Comparison of ENCODE assay signal across 9 mouse cellular contexts in genomic region chr7:116336226-116336625, GRCm38 (mm10). TPM values are rescaled to one million over a fixed set of nuclear protein-coding genes. Genes with fewer than 3 reads are reported as not detected.
A peak's percentile ranks its signal among the peaks of the same experiment; 100 is the strongest.
DNase-seq lines count a peak whose midpoint lies in the region; ATAC-seq and TF ChIP-seq lines count a peak whose summit lies in the region.
"Had no signal": no experiment of that assay in that cellular context is flagged by ENCODE, and none has a peak within 500 bp of the region (broad histone marks: within the 10 kb centered on the region; RNA-seq: fewer than 3 reads in every experiment).

No protein-coding gene starts in this region.

- 73% methylated on average over 1 of the region's 1 CpGs for WGBS in hindbrain, embryonic 14.5 days
- 83% methylated on average over 1 of the region's 1 CpGs for WGBS in hindbrain, embryonic 16.5 days
- WGBS in heart, postnatal 0 days, result 67% methylated on average over 1 of the region's 1 CpGs

- H3K4me3 ChIP-seq in hindbrain, embryonic 14.5 days (replicated peaks; ENCODE audit: low read length), result no peak overlapping the region
- H3K4me3 ChIP-seq in hindbrain, embryonic 16.5 days (ENCODE audit: low read length), result no peak overlapping the region
- H3K4me3 ChIP-seq in heart, postnatal 0 days (ENCODE audit: low read depth, low read length), result no peak overlapping the region
- H3K4me3 ChIP-seq in left cerebral cortex, adult 2 months, result no peak overlapping the region
- H3K4me3 ChIP-seq: midbrain, embryonic 12.5 days had no signal

- no peaks in the 10 kb centered on the region for H3K9me3 ChIP-seq in hindbrain, embryonic 14.5 days (ENCODE audit: control insufficient read depth, low read length)
- no peaks in the 10 kb centered on the region for H3K9me3 ChIP-seq in hindbrain, embryonic 16.5 days (ENCODE audit: control insufficient read depth, low read length)
- H3K9me3 ChIP-seq in heart, postnatal 0 days (replicated peaks; ENCODE audit: control insufficient read depth, low read length), result no peaks in the 10 kb centered on the region
- H3K9me3 ChIP-seq: midbrain, embryonic 12.5 days had no signal

- no peak overlapping the region for H3K27ac ChIP-seq in hindbrain, embryonic 14.5 days
- no peak overlapping the region for H3K27ac ChIP-seq in hindbrain, embryonic 16.5 days (ENCODE audit: low read depth, low read length)
- no peak overlapping the region for H3K27ac ChIP-seq in heart, postnatal 0 days (ENCODE audit: low read depth)
- H3K27ac ChIP-seq in left cerebral cortex, adult 2 months, result no peak overlapping the region
- H3K27ac ChIP-seq: midbrain, embryonic 12.5 days had no signal

- ATAC-seq in hindbrain, embryonic 14.5 days (ENCODE audit: low FRiP score), result no peak
- ATAC-seq in hindbrain, embryonic 16.5 days, result no peak
- peak; percentile 65 for ATAC-seq in common myeloid progenitor, adult 5-6 weeks (replicated peaks; ENCODE audit: low read depth, poor library complexity, severe bottlenecking)
- ATAC-seq in heart, postnatal 0 days (ENCODE audit: insufficient read depth, low read depth), result no peak

- TF ChIP-seq CTCF in heart, postnatal 0 days (IDR thresholded peaks at IDR 0.05; ENCODE audit: low read depth), result peak; percentile 49
- peak; percentile 67 for TF ChIP-seq CTCF in left cerebral cortex, adult 2 months (IDR thresholded peaks at IDR 0.05)

- H3K36me3 ChIP-seq in hindbrain, embryonic 14.5 days (replicated peaks; ENCODE audit: control insufficient read depth, insufficient read depth), result peaks cover 40% of the 10 kb centered on the region
- peaks cover 11% of the 10 kb centered on the region; the same call in 1 of the 2 replicates for H3K36me3 ChIP-seq in hindbrain, embryonic 16.5 days (ENCODE audit: control insufficient read depth, insufficient read depth, low read length)
- peaks cover 30% of the 10 kb centered on the region for H3K36me3 ChIP-seq in heart, postnatal 0 days (replicated peaks; ENCODE audit: control insufficient read depth, insufficient read depth, low read length)
- H3K36me3 ChIP-seq in splenic B cell, adult 2 months (ENCODE audit: control insufficient read depth, insufficient read depth, low read length, poor library complexity, severe bottlenecking), result 0 out of 2 replicates have a peak, but pooled peaks cover 5% of the 10 kb centered on the region

- intact Hi-C loops in left cerebral cortex, adult 2 months (cut with DNase I), result loop anchor here (5.0 kb wide), 2 partner anchors 106 to 271 kb away; partner anchors contain the start of gene Pik3c2a

- peaks cover 10% of the 10 kb centered on the region for H3K4me1 ChIP-seq in hindbrain, embryonic 14.5 days (replicated peaks; ENCODE audit: control insufficient read depth, insufficient read depth, low read length)
- H3K4me1 ChIP-seq in hindbrain, embryonic 16.5 days (ENCODE audit: control insufficient read depth, insufficient read depth, low read depth, low read length), result peaks cover 10% of the 10 kb centered on the region
- peaks cover 8% of the 10 kb centered on the region; the same call in 1 of the 2 replicates for H3K4me1 ChIP-seq in heart, postnatal 0 days (ENCODE audit: control insufficient read depth, insufficient read depth)

- no peak for TF ChIP-seq EP300 in heart, postnatal 0 days (IDR thresholded peaks at IDR 0.05; ENCODE audit: low read depth)

- peak; percentile 59 for DNase-seq in hindbrain, embryonic 14.5 days (ENCODE audit: low spot score)
- DNase-seq in R1 (ENCODE audit: low read depth, low spot score), result peak; percentile 71
- DNase-seq in heart, postnatal 0 days (ENCODE audit: low spot score), result peak; percentile 65
- peak; percentile 15 to 37 for DNase-seq in left cerebral cortex, adult 2 months (ENCODE audit: extremely low spot score in 1 of 2, low spot score in 2 of 2)
- DNase-seq in mesoderm, embryonic 11.5 days (ENCODE audit: low read depth, low spot score), result peak; percentile 48
- DNase-seq in splenic B cell, adult 2 months (ENCODE audit: low read depth, low spot score), result peak; percentile 75

- H3K27me3 ChIP-seq in hindbrain, embryonic 14.5 days (ENCODE audit: control insufficient read depth, insufficient read depth, low read length), result no peaks in the 10 kb centered on the region
- H3K27me3 ChIP-seq in hindbrain, embryonic 16.5 days (replicated peaks; ENCODE audit: control insufficient read depth, insufficient read depth, low read length), result no peaks in the 10 kb centered on the region
- H3K27me3 ChIP-seq in heart, postnatal 0 days (ENCODE audit: control insufficient read depth, insufficient read depth, low read length), result no peaks in the 10 kb centered on the region
- H3K27me3 ChIP-seq in splenic B cell, adult 2 months (ENCODE audit: control insufficient read depth, insufficient read depth, low read length, poor library complexity, severe bottlenecking), result no peaks in the 10 kb centered on the region
- H3K27me3 ChIP-seq: midbrain, embryonic 12.5 days had no signal

- H3K9ac ChIP-seq in hindbrain, embryonic 14.5 days, result no peak overlapping the region
- no peak overlapping the region for H3K9ac ChIP-seq in hindbrain, embryonic 16.5 days (ENCODE audit: low read depth, low read length)
- H3K9ac ChIP-seq in heart, postnatal 0 days (replicated peaks; ENCODE audit: low read depth, low read length), result no peak overlapping the region
- H3K9ac ChIP-seq: midbrain, embryonic 12.5 days had no signal

- no peak overlapping the region for H3K4me2 ChIP-seq in hindbrain, embryonic 14.5 days (replicated peaks)
- H3K4me2 ChIP-seq in hindbrain, embryonic 16.5 days (ENCODE audit: low read length), result no peak overlapping the region
- no peak overlapping the region for H3K4me2 ChIP-seq in heart, postnatal 0 days (ENCODE audit: low read depth, low read length)
- H3K4me2 ChIP-seq: midbrain, embryonic 12.5 days had no signal

RNA-seq across cellular contexts. Expression of gene Rps13, which starts 2.2 kb away (rescaled TPM):
- 499 and 625 TPM in 2 replicates for polyA plus RNA-seq in hindbrain, embryonic 14.5 days (2014; fragmentation: Nextera tagmentation; extraction: Ambion mirVana)
- 381 and 423 TPM in 2 replicates for polyA plus RNA-seq in hindbrain, embryonic 16.5 days (2015; fragmentation: Nextera tagmentation; extraction: Ambion mirVana)
- 3,813 and 4,005 TPM in 2 replicates for total RNA-seq in common myeloid progenitor, adult 5-6 weeks (2017)
- total RNA-seq in heart, postnatal 0 days (2014; rRNA removed; ENCODE audit: low replicate concordance), result 118 and 287 TPM in 2 replicates
- 455 and 488 TPM in 2 replicates for polyA plus RNA-seq in heart, postnatal 0 days (2015; fragmentation: Nextera tagmentation; extraction: Ambion mirVana)
- 100 to 1,000 TPM; 168 to 210 TPM for total RNA-seq in left cerebral cortex, adult 2 months (2021)

RNA-seq across cellular contexts. Expression of gene Plekha7, which starts 28.1 kb away (rescaled TPM):
- polyA plus RNA-seq in hindbrain, embryonic 14.5 days (2014; fragmentation: Nextera tagmentation; extraction: Ambion mirVana), result 5.6 and 7.3 TPM in 2 replicates
- 8.5 and 8.8 TPM in 2 replicates for polyA plus RNA-seq in hindbrain, embryonic 16.5 days (2015; fragmentation: Nextera tagmentation; extraction: Ambion mirVana)
- 1.3 and 3.3 TPM in 2 replicates for total RNA-seq in common myeloid progenitor, adult 5-6 weeks (2017)
- total RNA-seq in heart, postnatal 0 days (2014; rRNA removed; ENCODE audit: low replicate concordance), result 40.4 and 48.8 TPM in 2 replicates
- 18.3 and 19.4 TPM in 2 replicates for polyA plus RNA-seq in heart, postnatal 0 days (2015; fragmentation: Nextera tagmentation; extraction: Ambion mirVana)
- total RNA-seq in left cerebral cortex, adult 2 months (2021), result 10 to 100 TPM; 25.5 to 31.0 TPM

Comparison
In these comparisons a context has a peak if more than half of its experiments do, and no peak if none do; other contexts are left out.
1. RNA of gene Rps13, which starts 2.2 kb away (total RNA-seq): 3,813 to 4,005 TPM in common myeloid progenitor, adult 5-6 weeks; 168 to 210 TPM in left cerebral cortex, adult 2 months and 118 to 287 TPM in heart, postnatal 0 days; every median in the first group is over 10 times any median in the second.
2. Peak in every context shown above with its lines, with median percentiles within 50 percentile points of each other: DNase-seq.